Mouse (Mus musculus): ENCODE measurements around the gene Patz1.

DNA sequence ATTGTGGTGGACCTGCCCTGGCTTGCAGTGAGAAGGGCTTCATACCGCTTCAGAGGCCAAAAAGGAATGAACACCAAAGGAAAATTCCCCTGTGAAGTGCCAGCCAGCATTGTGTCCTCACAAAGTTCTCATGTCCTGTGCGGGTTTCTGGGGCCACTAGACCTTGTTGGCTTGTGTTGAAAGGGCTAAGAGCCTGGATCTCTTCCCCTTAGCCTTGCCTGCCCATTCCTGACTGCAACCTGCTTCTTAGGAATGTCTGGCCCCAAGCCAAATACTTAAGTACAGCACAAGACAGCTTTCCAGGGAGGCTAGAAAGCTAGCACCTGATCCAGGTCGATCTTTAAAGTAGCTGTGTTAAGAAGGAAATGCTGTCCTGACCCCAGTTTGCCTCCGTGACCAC is 14.1 kb downstream of the Patz1 start:
- TF ChIP-seq POLR2A (IDR thresholded peaks at IDR 0.05; ENCODE audit: borderline replicate concordance, control insufficient read depth, low read depth, low read length) (no peak), CTCF (IDR thresholded peaks at IDR 0.05; ENCODE audit: control insufficient read depth, insufficient read depth, low read length) (no peak)
